Mouse (Mus musculus) forebrain, embryonic 10.5 days (tissue): Measurements from ENCODE around the gene Aunip. TPM values are rescaled to one million over a fixed set of nuclear protein-coding genes. Genes with fewer than 3 reads are reported as not detected.
A peak's percentile ranks its signal among the peaks of the same experiment; 100 is the strongest.

Experiments
- DNase-seq: peaks from one replicate; pipeline ENCODE4 v3.0.0-alpha.2; 2017; ENCODE audit warnings: low spot score; ENCODE audit errors: extremely low spot score
- H3K27ac ChIP-seq: fragments of 300-500 bp; sonication (generic); 2 replicates; pipeline ENCODE4 v1.5.1; 2016; ENCODE audit warnings: mild to moderate bottlenecking
- H3K27me3 ChIP-seq: fragments of 300-500 bp; sonication (generic); 2 replicates; pipeline ENCODE4 v1.6.1; 2016; ENCODE audit warnings: mild to moderate bottlenecking; ENCODE audit not compliant: poor library complexity, severe bottlenecking
- H3K36me3 ChIP-seq: fragments of 300-500 bp; sonication (generic); replicated peaks from 2 replicates; pipeline ENCODE4 v1.6.1; 2016; ENCODE audit warnings: mild to moderate bottlenecking, moderate library complexity
- H3K4me1 ChIP-seq: fragments of 300-500 bp; sonication (generic); 2 replicates; pipeline ENCODE4 v1.6.1; 2016
- H3K4me3 ChIP-seq: fragments of 300-500 bp; sonication (generic); 2 replicates; pipeline ENCODE4 v1.5.1; 2016; ENCODE audit warnings: mild to moderate bottlenecking, moderate library complexity
- H3K9me3 ChIP-seq: fragments of 300-500 bp; sonication (generic); 2 replicates; pipeline ENCODE4 v1.6.1; 2016; ENCODE audit warnings: mild to moderate bottlenecking, moderate library complexity
- WGBS: fragments of 180-500 bp; shearing (Covaris S2); methylation state at CpG from one replicate; pipeline ENCODE4 v1.1.7; 2016; 5-methylcytosine and 5-hydroxymethylcytosine counted together
- polyA plus RNA-seq: library from polyadenylated mRNA; unstranded; fragments of >200 nt; fragmentation: Nextera tagmentation; extraction: Ambion mirVana; gene quantifications from 2 replicates; pipeline ENCODE4 v1.2.1, GENCODE M21; 2016

Aunip gene
- 30.3 and 32.8 TPM in 2 replicates for polyA plus RNA-seq

GRCm38 (mm10) chr4:134510845-134511411 lies at the start of gene Aunip:
Aunip (plus strand) TSS chr4:134510999.
- no peaks in the 10 kb centered on the region for H3K9me3 ChIP-seq
- H3K36me3 ChIP-seq: peaks cover 20% of the 10 kb centered on the region
- H3K27ac ChIP-seq: peak within 1 kb of the TSS; percentile 97
- no peaks in the 10 kb centered on the region for H3K27me3 ChIP-seq
- under 1% methylated on average over 42 of the region's 42 CpGs for WGBS
- peaks cover 39% of the 10 kb centered on the region for H3K4me1 ChIP-seq
- peak within 1 kb of the TSS; percentile 81 for H3K4me3 ChIP-seq
- DNase-seq: peak; percentile 94

- Histone ChIP-seq H3K27ac (no peak overlapping the region), H3K27me3 (peaks cover 10% of the 10 kb centered on the region), H3K36me3 (no peaks in the 10 kb centered on the region), H3K4me3 (no peak overlapping the region), H3K4me1 (peaks cover 15% of the 10 kb centered on the region), H3K9me3 (no peaks in the 10 kb centered on the region)
- no peak for DNase-seq
- WGBS: 84% methylated on average over 5 of the region's 5 CpGs
Measured at GRCm38 (mm10) chr4:134461252-134461651, 49.5 kb upstream of the Aunip start.

GRCm38 (mm10) chr4:134465789-134466188 lies 45.0 kb upstream of the Aunip start:
- no peaks in the 10 kb centered on the region for H3K9me3 ChIP-seq
- H3K27me3 ChIP-seq: peaks cover 18% of the 10 kb centered on the region
- WGBS: 48% methylated on average over 12 of the region's 12 CpGs
- DNase-seq: no peak
- H3K27ac ChIP-seq: peak overlapping the region; percentile 58
- peaks cover 46% of the 10 kb centered on the region for H3K4me1 ChIP-seq
- H3K4me3 ChIP-seq: no peak overlapping the region
- H3K36me3 ChIP-seq: peaks cover 6% of the 10 kb centered on the region

GRCm38 (mm10) chr4:134466381-134467262 lies 44.2 kb upstream of the Aunip start:
- DNase-seq: no peak

GRCm38 (mm10) chr4:134467435-134468214 lies 43.2 kb upstream of the Aunip start:
- Histone ChIP-seq H3K4me3 (peak overlapping the region; percentile 91), H3K27ac (peak overlapping the region; percentile 99), H3K36me3 (peaks cover 24% of the 10 kb centered on the region), H3K4me1 (peaks cover 52% of the 10 kb centered on the region), H3K27me3 (peaks cover 18% of the 10 kb centered on the region), H3K9me3 (no peaks in the 10 kb centered on the region)
- peak; percentile 63 for DNase-seq
- WGBS: under 1% methylated on average over 31 of the region's 31 CpGs

More at GRCm38 (mm10) chr4:134466381-134467262, 44.2 kb upstream of the Aunip start:
- Histone ChIP-seq H3K27me3 (peaks cover 18% of the 10 kb centered on the region), H3K9me3 (no peaks in the 10 kb centered on the region), H3K36me3 (peaks cover 14% of the 10 kb centered on the region), H3K4me3 (peak overlapping the region; percentile 91), H3K4me1 (peaks cover 52% of the 10 kb centered on the region), H3K27ac (peak overlapping the region; percentile 99)
- WGBS: 75% methylated on average over 11 of the region's 11 CpGs

- H3K27ac ChIP-seq: peak within 1 kb of the TSS; percentile 99
- peaks cover 52% of the 10 kb centered on the region for H3K4me1 ChIP-seq
- peak; percentile 96 for DNase-seq
- H3K27me3 ChIP-seq: peaks cover 18% of the 10 kb centered on the region
- H3K36me3 ChIP-seq: peaks cover 30% of the 10 kb centered on the region
- H3K4me3 ChIP-seq: peak within 1 kb of the TSS; percentile 91
- WGBS: under 1% methylated on average over 31 of the region's 31 CpGs
- H3K9me3 ChIP-seq: no peaks in the 10 kb centered on the region
Measured at GRCm38 (mm10) chr4:134468215-134468575, 42.6 kb upstream of the Aunip start, which contains the start of gene Stmn1. Stmn1 (plus strand) TSS chr4:134468320.

GRCm38 (mm10) chr4:134468578-134469266 lies 42.1 kb upstream of the Aunip start:
- under 1% methylated on average over 67 of the region's 68 CpGs for WGBS
- H3K4me3 ChIP-seq: peak overlapping the region; percentile 91
- H3K27me3 ChIP-seq: peaks cover 18% of the 10 kb centered on the region
- peaks cover 52% of the 10 kb centered on the region for H3K4me1 ChIP-seq
- H3K9me3 ChIP-seq: no peaks in the 10 kb centered on the region
- peaks cover 32% of the 10 kb centered on the region for H3K36me3 ChIP-seq
- peak overlapping the region; percentile 99 for H3K27ac ChIP-seq
- DNase-seq: peak; percentile 91

- 19% methylated on average over 6 of the region's 6 CpGs for WGBS
- Histone ChIP-seq H3K9me3 (no peaks in the 10 kb centered on the region), H3K27me3 (peaks cover 18% of the 10 kb centered on the region), H3K36me3 (peaks cover 39% of the 10 kb centered on the region), H3K4me1 (peaks cover 52% of the 10 kb centered on the region), H3K4me3 (peak overlapping the region; percentile 91), H3K27ac (peak overlapping the region; percentile 99)
- DNase-seq: peak; percentile 43
Measured at GRCm38 (mm10) chr4:134469341-134469796, 41.4 kb upstream of the Aunip start.

- Histone ChIP-seq H3K9me3 (no peaks in the 10 kb centered on the region), H3K27ac (peak overlapping the region; percentile 99; the same call in 1 of the 2 replicates), H3K36me3 (peaks cover 45% of the 10 kb centered on the region), H3K4me3 (peak overlapping the region; percentile 91), H3K4me1 (peaks cover 52% of the 10 kb centered on the region), H3K27me3 (peaks cover 18% of the 10 kb centered on the region)
- no peak for DNase-seq
- 72% methylated on average over 3 of the region's 3 CpGs for WGBS
Measured at GRCm38 (mm10) chr4:134469985-134470384, 40.8 kb upstream of the Aunip start.

- H3K4me3 ChIP-seq: peak overlapping the region; percentile 91; the same call in 1 of the 2 replicates
- peaks cover 41% of the 10 kb centered on the region for H3K4me1 ChIP-seq
- DNase-seq: no peak
- peaks cover 60% of the 10 kb centered on the region for H3K36me3 ChIP-seq
- peaks cover 6% of the 10 kb centered on the region for H3K27me3 ChIP-seq
- H3K9me3 ChIP-seq: no peaks in the 10 kb centered on the region
- H3K27ac ChIP-seq: no peak overlapping the region
Measured at GRCm38 (mm10) chr4:134471469-134471868, 39.3 kb upstream of the Aunip start.

- Histone ChIP-seq H3K4me1 (peaks cover 24% of the 10 kb centered on the region), H3K27me3 (no peaks in the 10 kb centered on the region), H3K27ac (no peak overlapping the region), H3K4me3 (no peak overlapping the region), H3K9me3 (no peaks in the 10 kb centered on the region), H3K36me3 (peaks cover 72% of the 10 kb centered on the region)
- 64% methylated on average over 4 of the region's 4 CpGs for WGBS
- DNase-seq: no peak
Measured at GRCm38 (mm10) chr4:134473764-134474163, 37.0 kb upstream of the Aunip start.

GRCm38 (mm10) chr4:134474240-134474639 lies 36.6 kb upstream of the Aunip start:
- WGBS: 70% methylated on average over 8 of the region's 8 CpGs
- H3K27ac ChIP-seq: no peak overlapping the region
- no peaks in the 10 kb centered on the region for H3K9me3 ChIP-seq
- H3K36me3 ChIP-seq: peaks cover 72% of the 10 kb centered on the region
- H3K4me1 ChIP-seq: peaks cover 24% of the 10 kb centered on the region
- H3K4me3 ChIP-seq: no peak overlapping the region
- DNase-seq: no peak
- H3K27me3 ChIP-seq: no peaks in the 10 kb centered on the region
